Mouse (Mus musculus) adrenal gland, adult 8-10 months (tissue): Measurements from ENCODE around the gene Ghdc. TPM values are rescaled to one million over a fixed set of nuclear protein-coding genes. Genes with fewer than 3 reads are reported as not detected.

Experiments used
- DNase-seq: peaks from one replicate; pipeline ENCODE4 v3.0.0; 2022
- total RNA-seq, 4 experiments: library from RNA; stranded (reverse); gene quantifications; 2 replicates each; pipeline ENCODE4 v1.2.4; 2022

Ghdc gene
- total RNA-seq, 4 experiments from 2014 or later, result 23.1 to 26.4 (median 24.7) TPM

- DNase-seq, result no peak
Measured at GRCm38 (mm10) chr11:100745085-100745484, 25.7 kb downstream of the Ghdc start.

GRCm38 (mm10) chr11:100741348-100741747 is 29.4 kb downstream of the Ghdc start:
- no peak for DNase-seq

GRCm38 (mm10) chr11:100738749-100739148 is 32.0 kb downstream of the Ghdc start:
- DNase-seq, result no peak

GRCm38 (mm10) chr11:100738066-100738604 is 32.6 kb downstream of the Ghdc start, which contains the start of gene Rab5c:
Gene Rab5c (minus strand): TSS chr11:100738215.
- DNase-seq, result peak; percentile 99

- DNase-seq, result no peak
Measured at GRCm38 (mm10) chr11:100737105-100737733, 33.5 kb downstream of the Ghdc start.

GRCm38 (mm10) chr11:100736746-100737080 is 34.0 kb downstream of the Ghdc start:
- no peak for DNase-seq

GRCm38 (mm10) chr11:100735954-100736745 is 34.6 kb downstream of the Ghdc start:
- DNase-seq, result no peak

GRCm38 (mm10) chr11:100735134-100735865 is 35.5 kb downstream of the Ghdc start:
- DNase-seq, result no peak

- no peak for DNase-seq
Measured at GRCm38 (mm10) chr11:100730477-100731205, 40.1 kb downstream of the Ghdc start.

- no peak for DNase-seq
Measured at GRCm38 (mm10) chr11:100729976-100730375, 40.8 kb downstream of the Ghdc start.

GRCm38 (mm10) chr11:100728601-100729000 is 42.2 kb downstream of the Ghdc start:
- DNase-seq, result no peak

GRCm38 (mm10) chr11:100727201-100727600 is 43.6 kb downstream of the Ghdc start:
- DNase-seq, result no peak

- DNase-seq, result no peak
Measured at GRCm38 (mm10) chr11:100724919-100725512, 45.7 kb downstream of the Ghdc start.

- DNase-seq, result no peak
Measured at GRCm38 (mm10) chr11:100722493-100723028, 48.2 kb downstream of the Ghdc start.

- DNase-seq, result no peak
Measured at GRCm38 (mm10) chr11:100721776-100722492, 48.8 kb downstream of the Ghdc start.

- DNase-seq, result no peak
Measured at GRCm38 (mm10) chr11:100721254-100721653, 49.5 kb downstream of the Ghdc start.

- DNase-seq, result no peak
Measured at GRCm38 (mm10) chr11:100720345-100720744, 50.4 kb downstream of the Ghdc start.

- no peak for DNase-seq
Measured at GRCm38 (mm10) chr11:100719893-100720292, 50.9 kb downstream of the Ghdc start.

- no peak for DNase-seq
Measured at GRCm38 (mm10) chr11:100719312-100719711, 51.4 kb downstream of the Ghdc start.

- no peak for DNase-seq
Measured at GRCm38 (mm10) chr11:100718866-100719265, 51.9 kb downstream of the Ghdc start.

- DNase-seq, result no peak
Measured at GRCm38 (mm10) chr11:100718462-100718861, 52.3 kb downstream of the Ghdc start.
